Mouse (Mus musculus) megakaryocyte, embryonic 14.5 days (primary cell): ENCODE data around the gene Mpnd. TPM values are rescaled to one million over a fixed set of nuclear protein-coding genes. Genes with fewer than 3 reads are reported as not detected.
A peak's percentile ranks its signal among the peaks of the same experiment; 100 is the strongest.

Source experiments
- H3K27me3 ChIP-seq: replicated peaks from 2 replicates; pipeline ENCODE3; 2012; ENCODE audit warnings: inconsistent platforms
- H3K36me3 ChIP-seq: replicated peaks from 2 replicates; pipeline ENCODE3; 2012; ENCODE audit warnings: low read length, inconsistent platforms, mixed read lengths
- H3K4me1 ChIP-seq: 2 replicates; pipeline ENCODE4 v1.6.1; 2012; ENCODE audit warnings: inconsistent platforms
- H3K4me3 ChIP-seq: replicated peaks from 2 replicates; pipeline ENCODE3; 2012; ENCODE audit warnings: moderate library complexity, mild to moderate bottlenecking, inconsistent platforms
- H3K9me3 ChIP-seq: 2 replicates; pipeline ENCODE4 v1.6.1; 2012; ENCODE audit warnings: inconsistent platforms
- FLI1 ChIP-seq: IDR thresholded peaks from 2 replicates; pipeline ENCODE4 v1.6.1; 2012; ENCODE audit warnings: low read length, inconsistent platforms, mixed read lengths
- GATA1 ChIP-seq: IDR thresholded peaks from 3 replicates; pipeline ENCODE4 v1.6.1; 2012; ENCODE audit warnings: mixed read lengths, low read length, inconsistent platforms, borderline replicate concordance
- polyA plus RNA-seq: library from polyadenylated mRNA; stranded (reverse); fragments of >175 nt; gene quantifications from 2 replicates; pipeline ENCODE4 v1.2.3, GENCODE M21; 2012; ENCODE audit warnings: low replicate concordance; ENCODE audit not compliant: insufficient read depth

The Mpnd gene
- polyA plus RNA-seq, 1 experiment, result 22.7 TPM

GRCm38 (mm10) chr17:56036176-56036900, 30.8 kb downstream of the Mpnd start, which contains the start of gene Sh3gl1:
Sh3gl1 (minus strand) TSS chr17:56036635.
- Histone ChIP-seq H3K36me3 (peaks cover 34% of the 10 kb centered on the region), H3K9me3 (no peaks in the 10 kb centered on the region), H3K4me1 (peaks cover 66% of the 10 kb centered on the region), H3K27me3 (no peaks in the 10 kb centered on the region), H3K4me3 (peak within 1 kb of the TSS; percentile 99)
- TF ChIP-seq FLI1, result peak; percentile 75; the same call in 1 of the 2 replicates
- TF ChIP-seq GATA1, result no peak

GRCm38 (mm10) chr17:56036901-56037287, 31.4 kb downstream of the Mpnd start:
- Histone ChIP-seq H3K27me3 (no peaks in the 10 kb centered on the region), H3K4me3 (peak overlapping the region; percentile 99), H3K4me1 (peaks cover 66% of the 10 kb centered on the region), H3K9me3 (no peaks in the 10 kb centered on the region), H3K36me3 (peaks cover 31% of the 10 kb centered on the region)
- TF ChIP-seq GATA1, result no peak
- TF ChIP-seq FLI1, result no peak

- Histone ChIP-seq H3K4me1 (peaks cover 64% of the 10 kb centered on the region), H3K9me3 (no peaks in the 10 kb centered on the region), H3K27me3 (no peaks in the 10 kb centered on the region), H3K36me3 (peaks cover 25% of the 10 kb centered on the region), H3K4me3 (no peak overlapping the region)
- no peak for TF ChIP-seq FLI1
- TF ChIP-seq GATA1, result no peak
Observed at GRCm38 (mm10) chr17:56038583-56039261, 33.2 kb downstream of the Mpnd start.

DNA sequence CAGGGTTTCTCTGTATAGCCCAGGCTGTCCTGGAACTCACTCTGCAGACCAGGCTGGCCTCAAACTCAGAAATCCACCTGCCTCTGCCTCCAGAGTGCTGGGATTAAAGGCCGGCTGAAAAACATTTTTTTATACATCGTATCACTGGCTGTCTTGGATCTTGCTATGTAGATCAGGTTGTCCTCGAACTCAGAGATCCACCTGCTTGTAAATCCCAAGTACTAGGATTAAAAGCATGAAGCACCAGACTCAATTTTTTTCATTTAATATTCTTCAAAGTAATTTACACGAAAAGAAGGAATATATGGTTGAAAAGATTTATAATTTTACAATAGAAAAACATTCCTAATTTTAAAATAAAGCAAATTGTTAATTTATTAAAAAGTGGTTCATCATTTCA, 33.8 kb downstream of the Mpnd start:
- H3K36me3 ChIP-seq, result peaks cover 25% of the 10 kb centered on the region
- H3K4me3 ChIP-seq, result peak overlapping the region; percentile 56
- H3K4me1 ChIP-seq, result peaks cover 58% of the 10 kb centered on the region
- H3K27me3 ChIP-seq, result no peaks in the 10 kb centered on the region
- no peaks in the 10 kb centered on the region for H3K9me3 ChIP-seq
- no peak for TF ChIP-seq GATA1
- TF ChIP-seq FLI1, result no peak

DNA sequence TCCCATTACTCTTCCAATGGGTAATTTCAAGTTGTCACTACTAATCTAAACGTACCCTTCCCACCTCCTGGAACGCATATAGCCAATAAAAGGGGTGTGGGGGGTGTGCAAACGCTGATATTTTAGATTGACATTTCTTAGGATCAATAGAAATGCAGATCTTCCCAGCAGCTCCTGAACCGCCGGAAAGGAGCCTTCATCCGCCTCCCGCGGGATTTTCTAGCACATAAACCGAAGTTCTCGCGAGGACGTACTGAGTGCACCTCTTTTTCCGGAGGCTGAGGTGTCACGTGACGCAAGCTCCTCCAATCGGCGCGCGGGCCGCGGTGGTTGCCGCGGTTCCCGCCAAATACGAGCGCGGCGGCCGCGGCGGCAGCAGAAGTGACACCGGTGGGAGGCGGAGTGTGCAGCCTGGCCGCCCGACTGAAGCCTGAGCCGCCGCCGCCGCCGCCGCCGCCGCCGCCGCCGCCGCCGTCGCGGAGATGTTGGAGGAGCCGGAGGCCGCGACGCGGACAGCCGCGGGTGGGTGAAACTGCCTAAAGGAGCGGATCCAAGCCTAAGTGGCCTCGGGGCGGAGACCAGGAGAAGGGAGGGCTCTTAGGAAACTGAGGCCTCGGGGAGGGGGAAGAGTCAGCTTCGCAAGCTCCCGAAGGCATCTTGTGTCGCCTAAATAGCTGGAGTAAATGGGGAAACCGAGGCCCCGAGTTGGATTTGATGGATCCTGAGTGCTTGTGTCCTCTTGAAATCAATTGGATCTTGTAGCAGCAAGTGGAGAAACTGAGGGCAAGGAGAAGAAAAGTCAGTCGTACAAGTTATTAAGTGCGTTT, 34.7 kb downstream of the Mpnd start, which contains the start of gene Chaf1a:
TSS of gene Chaf1a (plus strand) at position 410 of the 827 bp plus-strand sequence.
- H3K4me1 ChIP-seq, result peaks cover 49% of the 10 kb centered on the region
- H3K36me3 ChIP-seq, result peaks cover 26% of the 10 kb centered on the region
- H3K4me3 ChIP-seq, result peak within 1 kb of the TSS; percentile 94
- H3K27me3 ChIP-seq, result no peaks in the 10 kb centered on the region
- TF ChIP-seq GATA1 (no peak), FLI1 (no peak)
- H3K9me3 ChIP-seq, result no peaks in the 10 kb centered on the region

GRCm38 (mm10) chr17:56040857-56041163, 35.3 kb downstream of the Mpnd start:
- Histone ChIP-seq H3K36me3 (peaks cover 32% of the 10 kb centered on the region), H3K9me3 (no peaks in the 10 kb centered on the region), H3K27me3 (no peaks in the 10 kb centered on the region), H3K4me3 (peak overlapping the region; percentile 94), H3K4me1 (peaks cover 52% of the 10 kb centered on the region)
- TF ChIP-seq FLI1 (no peak), GATA1 (no peak)

DNA sequence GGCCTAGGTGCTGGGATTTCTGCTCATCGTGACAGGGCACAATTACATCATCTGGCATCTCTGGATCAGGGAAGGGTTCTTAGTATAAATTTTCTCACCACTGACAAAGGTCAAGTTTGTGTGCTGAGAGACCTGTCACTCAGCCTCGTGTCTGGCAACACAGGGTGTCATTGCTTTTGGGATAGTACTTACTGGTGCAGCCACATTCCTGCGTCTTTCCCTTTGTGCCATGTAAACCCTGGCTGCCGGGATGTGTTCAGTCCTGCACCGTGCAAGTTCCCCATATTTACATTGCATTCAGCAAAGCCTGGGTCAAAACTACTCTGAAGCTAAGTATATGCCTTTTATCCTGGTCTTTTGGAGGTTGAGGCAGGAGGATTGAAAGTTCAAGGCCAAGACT, 45.9 kb downstream of the Mpnd start:
- Histone ChIP-seq H3K36me3 (peaks cover 88% of the 10 kb centered on the region), H3K9me3 (no peaks in the 10 kb centered on the region), H3K27me3 (no peaks in the 10 kb centered on the region), H3K4me3 (no peak overlapping the region), H3K4me1 (peaks cover 32% of the 10 kb centered on the region)
- TF ChIP-seq FLI1 (no peak), GATA1 (no peak)

GRCm38 (mm10) chr17:56054938-56055337, 49.4 kb downstream of the Mpnd start:
- Histone ChIP-seq H3K9me3 (no peaks in the 10 kb centered on the region), H3K36me3 (peaks cover 88% of the 10 kb centered on the region), H3K27me3 (no peaks in the 10 kb centered on the region), H3K4me3 (no peak overlapping the region), H3K4me1 (peaks cover 12% of the 10 kb centered on the region; the same call in 1 of the 2 replicates)
- TF ChIP-seq FLI1 (no peak), GATA1 (no peak)

- peaks cover 88% of the 10 kb centered on the region for H3K36me3 ChIP-seq
Observed at GRCm38 (mm10) chr17:56055945-56056678, 50.6 kb downstream of the Mpnd start.

More at GRCm38 (mm10) chr17:56055945-56056678, 50.6 kb downstream of the Mpnd start:
- Histone ChIP-seq H3K4me3 (no peak overlapping the region), H3K9me3 (no peaks in the 10 kb centered on the region), H3K4me1 (peaks cover 12% of the 10 kb centered on the region; the same call in 1 of the 2 replicates), H3K27me3 (no peaks in the 10 kb centered on the region)
- TF ChIP-seq GATA1 (no peak), FLI1 (no peak)
